Mouse (Mus musculus): ENCODE measurements around the gene Sh3d21. TPM values are rescaled to one million over a fixed set of nuclear protein-coding genes. Genes with fewer than 3 reads are reported as not detected.
A peak's percentile ranks its signal among the peaks of the same experiment; 100 is the strongest.
"Not testable (repeated sequence)": the region's sequence is repeated elsewhere in the genome, so short reads cannot be mapped to it uniquely, and the experiment has no call there.

Gene Sh3d21
- total and polyA plus RNA-seq, 2 experiments from 2014 or later: 1.7 to 2.1 TPM

GRCm38 (mm10) chr4:126173800-126174199 lies 10.5 kb upstream of the Sh3d21 start:
- TF ChIP-seq CTCF (IDR thresholded peaks at IDR 0.05; ENCODE audit: low read depth): no peak
- Histone ChIP-seq H3K9me3 (ENCODE audit: low read length) (no peaks in the 10 kb centered on the region), H3K36me3 (ENCODE audit: insufficient read depth) (peaks cover 74% of the 10 kb centered on the region), H3K4me2 (ENCODE audit: low read depth) (no peak overlapping the region), H3K27ac (ENCODE audit: low read depth, low read length) (no peak overlapping the region), H3K4me3 (ENCODE audit: low read depth, low read length) (no peak overlapping the region), H3K4me1 (ENCODE audit: insufficient read depth) (no peaks in the 10 kb centered on the region), H3K9ac (no peak overlapping the region), H3K27me3 (ENCODE audit: insufficient read depth, low read length) (no peaks in the 10 kb centered on the region)
- DNase-seq (no peak), ATAC-seq (no peak)
- 84% methylated on average over 5 of the region's 5 CpGs for WGBS

DNA sequence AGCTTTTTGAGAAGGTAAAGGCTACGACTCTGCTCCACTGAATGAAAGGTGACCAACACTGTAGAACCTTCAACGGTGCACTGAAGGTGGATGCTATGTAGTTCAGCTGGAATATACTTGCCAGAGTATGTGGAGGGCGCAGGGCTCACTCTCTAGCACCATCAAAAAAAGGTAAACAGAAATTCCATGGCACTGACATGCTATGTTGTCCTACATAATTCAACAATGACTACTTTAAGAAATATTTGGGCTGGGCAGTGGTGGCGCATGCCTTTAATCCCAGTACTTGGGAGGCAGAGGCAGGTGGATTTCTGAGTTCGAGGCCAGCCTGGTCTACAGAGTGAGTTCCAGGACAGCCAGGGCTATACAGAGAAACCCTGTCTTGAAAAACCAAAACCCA lies 7.4 kb upstream of the Sh3d21 start:
- H3K27ac ChIP-seq (ENCODE audit: low read depth, low read length); H3K9me3 ChIP-seq (ENCODE audit: low read length); DNase-seq; ATAC-seq; H3K4me1 ChIP-seq (ENCODE audit: insufficient read depth); H3K27me3 ChIP-seq (ENCODE audit: insufficient read depth, low read length); H3K4me2 ChIP-seq (ENCODE audit: low read depth); H3K4me3 ChIP-seq (ENCODE audit: low read depth, low read length); H3K9ac ChIP-seq: not testable (repeated sequence)
- 95% methylated on average over 5 of the region's 5 CpGs for WGBS
- peaks cover 76% of the 10 kb centered on the region for H3K36me3 ChIP-seq (ENCODE audit: insufficient read depth)

DNA sequence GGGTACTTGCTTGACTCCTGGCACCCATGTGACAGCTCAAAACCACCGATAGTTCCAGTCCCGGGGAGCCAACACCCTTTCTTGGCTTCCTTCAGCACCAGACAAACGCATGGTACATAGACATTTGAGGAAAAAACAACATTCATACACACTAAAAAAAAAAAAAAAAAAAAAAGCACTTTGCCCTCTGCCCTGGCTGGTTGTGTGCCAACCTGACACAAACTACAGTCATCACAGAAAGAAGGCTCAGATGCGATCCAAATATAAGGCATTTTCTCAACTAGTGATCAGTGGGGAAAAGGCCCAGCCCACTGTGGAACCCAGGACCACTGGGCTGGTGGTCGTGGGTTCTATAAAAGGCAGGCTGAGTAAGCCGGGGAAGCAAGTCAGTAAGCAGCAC lies 5.6 kb upstream of the Sh3d21 start:
- Histone ChIP-seq H3K27me3 (ENCODE audit: insufficient read depth, low read length) (no peaks in the 10 kb centered on the region), H3K27ac (ENCODE audit: low read depth, low read length) (no peak overlapping the region), H3K9me3 (ENCODE audit: low read length) (no peaks in the 10 kb centered on the region), H3K36me3 (ENCODE audit: insufficient read depth) (peaks cover 63% of the 10 kb centered on the region), H3K4me2 (ENCODE audit: low read depth) (no peak overlapping the region), H3K4me3 (ENCODE audit: low read depth, low read length) (no peak overlapping the region), H3K9ac (no peak overlapping the region), H3K4me1 (ENCODE audit: insufficient read depth) (no peaks in the 10 kb centered on the region)
- ATAC-seq: no peak
- no peak for DNase-seq
- no peak for TF ChIP-seq CTCF (IDR thresholded peaks at IDR 0.05; ENCODE audit: low read depth)
- WGBS: 94% methylated on average over 6 of the region's 6 CpGs

DNA sequence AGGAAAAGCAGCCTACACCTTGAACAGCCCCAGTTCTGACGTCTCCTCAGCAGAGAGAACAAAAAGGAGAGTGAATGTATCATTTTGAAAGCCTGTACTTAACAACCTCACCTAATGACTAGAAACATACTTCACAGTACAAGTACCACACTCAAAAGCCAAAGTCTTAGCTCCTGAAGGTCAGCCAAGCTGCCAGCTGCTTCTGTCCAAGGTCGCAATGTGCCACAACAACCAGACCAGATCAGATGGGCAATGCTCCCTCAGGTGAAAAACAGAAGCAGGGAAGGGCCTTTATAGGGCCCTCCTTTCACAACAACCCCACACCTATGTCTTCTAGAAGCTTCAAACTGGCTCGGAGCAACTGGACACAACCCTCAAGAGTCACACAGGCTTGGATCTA lies 2.8 kb upstream of the Sh3d21 start:
- Histone ChIP-seq H3K9me3 (ENCODE audit: low read length) (no peaks in the 10 kb centered on the region), H3K36me3 (ENCODE audit: insufficient read depth) (peaks cover 49% of the 10 kb centered on the region), H3K4me1 (ENCODE audit: insufficient read depth) (peaks cover 8% of the 10 kb centered on the region; the same call in 1 of the 2 replicates), H3K27ac (ENCODE audit: low read depth, low read length) (no peak overlapping the region), H3K4me3 (ENCODE audit: low read depth, low read length) (no peak overlapping the region), H3K27me3 (ENCODE audit: insufficient read depth, low read length) (no peaks in the 10 kb centered on the region), H3K4me2 (ENCODE audit: low read depth) (no peak overlapping the region), H3K9ac (no peak overlapping the region)
- no peak for ATAC-seq
- no peak for DNase-seq
- 69% methylated on average over 3 of the region's 3 CpGs for WGBS
- no peak for TF ChIP-seq CTCF (IDR thresholded peaks at IDR 0.05; ENCODE audit: low read depth)

DNA sequence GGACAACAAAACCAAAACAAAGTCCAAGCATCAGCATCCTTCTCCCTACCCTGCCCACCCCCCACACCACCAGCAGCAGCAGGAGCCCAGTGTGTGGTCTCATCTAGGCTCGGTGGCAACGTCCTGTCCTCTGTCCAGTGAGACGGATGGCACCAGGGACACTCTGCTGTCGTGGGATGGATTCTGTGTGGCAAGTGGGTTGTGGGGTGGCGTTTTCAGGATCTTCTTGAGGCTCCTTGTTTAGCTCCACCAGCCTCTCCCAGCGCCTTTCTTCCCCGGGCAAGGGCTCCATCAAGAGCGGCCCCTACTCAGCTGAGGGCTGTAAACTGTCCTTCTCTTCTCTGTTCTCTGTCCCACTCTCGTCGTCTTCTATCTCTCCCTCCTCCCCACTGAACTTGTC lies 1.8 kb upstream of the Sh3d21 start:
- H3K4me1 ChIP-seq (ENCODE audit: insufficient read depth); H3K27me3 ChIP-seq (ENCODE audit: insufficient read depth, low read length); H3K27ac ChIP-seq (ENCODE audit: low read depth, low read length); ATAC-seq; DNase-seq; H3K4me2 ChIP-seq (ENCODE audit: low read depth); H3K4me3 ChIP-seq (ENCODE audit: low read depth, low read length); H3K9ac ChIP-seq; H3K9me3 ChIP-seq (ENCODE audit: low read length): not testable (repeated sequence)
- WGBS: 75% methylated on average over 8 of the region's 10 CpGs
- peaks cover 40% of the 10 kb centered on the region for H3K36me3 ChIP-seq (ENCODE audit: insufficient read depth)

GRCm38 (mm10) chr4:126163685-126164084 lies 394 bp upstream of the Sh3d21 start:
- H3K9ac ChIP-seq: no peak overlapping the region
- no peak overlapping the region for H3K4me2 ChIP-seq (ENCODE audit: low read depth)
- TF ChIP-seq CTCF (IDR thresholded peaks at IDR 0.05; ENCODE audit: low read depth): no peak
- no peak for ATAC-seq
- peaks cover 8% of the 10 kb centered on the region; the same call in 1 of the 2 replicates for H3K4me1 ChIP-seq (ENCODE audit: insufficient read depth)
- no peak overlapping the region for H3K27ac ChIP-seq (ENCODE audit: low read depth, low read length)
- no peak overlapping the region for H3K4me3 ChIP-seq (ENCODE audit: low read depth, low read length)
- H3K36me3 ChIP-seq (ENCODE audit: insufficient read depth): peaks cover 28% of the 10 kb centered on the region
- H3K9me3 ChIP-seq (ENCODE audit: low read length): no peaks in the 10 kb centered on the region
- no peak for DNase-seq
- 72% methylated on average over 4 of the region's 4 CpGs for WGBS
- no peaks in the 10 kb centered on the region for H3K27me3 ChIP-seq (ENCODE audit: insufficient read depth, low read length)

- Histone ChIP-seq H3K27me3 (ENCODE audit: insufficient read depth, low read length) (no peaks in the 10 kb centered on the region), H3K9me3 (ENCODE audit: low read length) (no peaks in the 10 kb centered on the region), H3K4me1 (ENCODE audit: insufficient read depth) (peaks cover 8% of the 10 kb centered on the region; the same call in 1 of the 2 replicates), H3K4me2 (ENCODE audit: low read depth) (peak overlapping the region; percentile 99), H3K27ac (ENCODE audit: low read depth, low read length) (no peak overlapping the region), H3K4me3 (ENCODE audit: low read depth, low read length) (peak overlapping the region; percentile 57), H3K9ac (peak overlapping the region; percentile 69), H3K36me3 (ENCODE audit: insufficient read depth) (peaks cover 19% of the 10 kb centered on the region)
- ATAC-seq (peak; percentile 97), DNase-seq (peak; percentile 86)
- WGBS: under 1% methylated on average over 44 of the region's 44 CpGs
- TF ChIP-seq CTCF (IDR thresholded peaks at IDR 0.05; ENCODE audit: low read depth): no peak
Observed at GRCm38 (mm10) chr4:126162544-126163066, 686 bp downstream of the Sh3d21 start.
